Mouse (Mus musculus): Measurements from ENCODE around the gene Ly6g5c. TPM values are rescaled to one million over a fixed set of nuclear protein-coding genes. Genes with fewer than 3 reads are reported as not detected.

Ly6g5c gene
- not detected for polyA plus RNA-seq (2017; shearing (Covaris generic))

- no peak for ATAC-seq
Observed at GRCm38 (mm10) chr17:35108097-35108496, at the start of gene Ly6g5c. TSS of gene Ly6g5c (plus strand) at chr17:35108279.

- no peak for ATAC-seq
Observed at GRCm38 (mm10) chr17:35058316-35058715, 49.8 kb upstream of the Ly6g5c start.

GRCm38 (mm10) chr17:35058911-35059892 lies 48.9 kb upstream of the Ly6g5c start, which contains the start of gene Ddah2:
TSS of gene Ddah2 (plus strand) at chr17:35059035.
- peak; percentile 80 for ATAC-seq

GRCm38 (mm10) chr17:35060071-35060470 lies 48.0 kb upstream of the Ly6g5c start:
- ATAC-seq, result no peak

GRCm38 (mm10) chr17:35060737-35061297 lies 47.3 kb upstream of the Ly6g5c start:
- ATAC-seq, result no peak

- no peak for ATAC-seq
Observed at GRCm38 (mm10) chr17:35061299-35061698, 46.8 kb upstream of the Ly6g5c start.

- no peak for ATAC-seq
Observed at GRCm38 (mm10) chr17:35063466-35063865, 44.6 kb upstream of the Ly6g5c start.

GRCm38 (mm10) chr17:35064378-35064877 lies 43.7 kb upstream of the Ly6g5c start:
- no peak for ATAC-seq

- ATAC-seq, result peak; percentile 23
Observed at GRCm38 (mm10) chr17:35064951-35065947, 42.8 kb upstream of the Ly6g5c start, which contains the start of gene Ly6g6c. TSS of gene Ly6g6c (plus strand) at chr17:35065388.

- no peak for ATAC-seq
Observed at GRCm38 (mm10) chr17:35066084-35066483, 42.0 kb upstream of the Ly6g5c start, which contains the start of gene Mpig6b. TSS of gene Mpig6b (minus strand) at chr17:35066184.

- no peak for ATAC-seq
Observed at GRCm38 (mm10) chr17:35068213-35068914, 39.7 kb upstream of the Ly6g5c start.

GRCm38 (mm10) chr17:35070556-35071229 lies 37.4 kb upstream of the Ly6g5c start:
- ATAC-seq, result no peak

GRCm38 (mm10) chr17:35071454-35071853 lies 36.6 kb upstream of the Ly6g5c start:
- no peak for ATAC-seq

GRCm38 (mm10) chr17:35074097-35074496 lies 34.0 kb upstream of the Ly6g5c start:
- no peak for ATAC-seq

- no peak for ATAC-seq
Observed at GRCm38 (mm10) chr17:35076507-35077176, 31.4 kb upstream of the Ly6g5c start, which contains the start of gene Ly6g6e. TSS of gene Ly6g6e (plus strand) at chr17:35076902.

- no peak for ATAC-seq
Observed at GRCm38 (mm10) chr17:35077285-35077684, 30.8 kb upstream of the Ly6g5c start.

- no peak for ATAC-seq
Observed at GRCm38 (mm10) chr17:35077786-35078233, 30.3 kb upstream of the Ly6g5c start, which contains the start of gene Ly6g6d. TSS of gene Ly6g6d (minus strand) at chr17:35078065.

- no peak for ATAC-seq
Observed at GRCm38 (mm10) chr17:35079778-35080177, 28.3 kb upstream of the Ly6g5c start.

GRCm38 (mm10) chr17:35080248-35080647 lies 27.8 kb upstream of the Ly6g5c start:
- no peak for ATAC-seq

GRCm38 (mm10) chr17:35080710-35081109 lies 27.4 kb upstream of the Ly6g5c start:
- ATAC-seq, result no peak

All from activated CD4-positive, CD25-positive, alpha-beta regulatory T cell, adult 4 months (primary cell).